Comparison of ENCODE assay signal across 13 mouse cellular contexts in genomic region chr7:100046486-100046885, GRCm38 (mm10). TPM values are rescaled to one million over a fixed set of nuclear protein-coding genes. Genes with fewer than 3 reads are reported as not detected.
DNase-seq lines count a peak whose midpoint lies in the region.
"Had no signal": no experiment of that assay in that cellular context is flagged by ENCODE, and none has a peak within 500 bp of the region (broad histone marks: within the 10 kb centered on the region; RNA-seq: fewer than 3 reads in every experiment).

No protein-coding gene starts in this region.

- peak; percentile 17 for DNase-seq in kidney, adult 18-20 months
- no peak for DNase-seq in kidney, postnatal 4 days
- peak; percentile 1 for DNase-seq in ovary, postnatal 36 days (ENCODE audit: low spot score)
- DNase-seq in ovary, postnatal 14 days (ENCODE audit: low spot score), result no peak
- DNase-seq in adrenal gland, postnatal 10 days, result peak; percentile 43
- no peak for DNase-seq in thymus, postnatal 25 days
- no peak for DNase-seq in testis, postnatal 10 days (ENCODE audit: low spot score)
- DNase-seq: gastrocnemius, postnatal 14 days; heart, postnatal 36 days; lung, embryonic 14.5 days; midbrain, embryonic 14.5 days; retina, postnatal 1 day; spleen, adult 18-20 months had no signal

RNA-seq across cellular contexts. Expression of gene Chrdl2, which starts 40.5 kb away (rescaled TPM):
- not detected for total RNA-seq in adrenal gland, postnatal 10 days (2021)

Comparison
In these comparisons a context has a peak if more than half of its experiments do, and no peak if none do; other contexts are left out.
1. DNase-seq: peak in kidney, adult 18-20 months (single experiment), ovary, postnatal 36 days (single experiment) and adrenal gland, postnatal 10 days (single experiment); none in kidney, postnatal 4 days (0 of 2), ovary, postnatal 14 days (single experiment), thymus, postnatal 25 days (single experiment) and testis, postnatal 10 days (single experiment).